Mouse (Mus musculus): Measurements from ENCODE around the gene Rap2b.

Rap2b gene

DNA sequence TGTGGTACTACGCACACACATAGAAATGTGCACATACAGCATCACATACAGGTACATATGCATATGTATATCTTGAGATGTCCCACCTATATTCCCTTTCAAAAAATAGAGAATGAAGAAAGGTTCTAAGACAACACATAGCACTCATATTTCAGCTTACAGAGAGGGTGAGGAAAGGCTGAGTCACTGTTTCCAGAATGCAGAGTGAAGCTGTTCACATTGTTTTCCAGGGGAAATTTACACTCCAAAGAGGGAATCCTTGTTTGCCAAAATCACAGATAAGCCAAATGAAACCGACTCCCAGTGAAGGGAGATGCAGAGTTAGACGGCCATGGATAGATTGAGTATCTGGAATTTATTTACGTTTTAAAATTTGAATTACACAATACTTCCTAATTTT is 30.1 kb downstream of the Rap2b start:
- no peak for DNase-seq

DNA sequence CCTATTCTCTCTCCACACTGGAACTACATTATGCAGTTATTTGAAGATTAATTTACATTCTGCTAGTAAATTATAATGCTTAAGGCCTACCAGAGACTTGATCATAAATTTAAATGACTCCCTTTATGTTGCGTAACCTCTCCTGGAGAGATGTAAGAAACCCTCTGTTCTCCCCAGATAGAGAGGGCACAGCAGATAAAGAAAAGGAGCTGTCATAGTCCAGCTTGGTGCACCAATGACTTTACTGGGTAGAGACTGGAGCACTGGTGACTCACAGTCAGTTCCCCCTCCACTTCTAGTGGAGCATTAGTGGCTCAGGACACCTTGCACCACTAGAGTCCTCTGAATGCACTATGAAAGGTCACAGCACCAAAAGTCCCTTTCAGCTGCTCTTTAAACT is 31.4 kb downstream of the Rap2b start:
- no peak for DNase-seq

DNA sequence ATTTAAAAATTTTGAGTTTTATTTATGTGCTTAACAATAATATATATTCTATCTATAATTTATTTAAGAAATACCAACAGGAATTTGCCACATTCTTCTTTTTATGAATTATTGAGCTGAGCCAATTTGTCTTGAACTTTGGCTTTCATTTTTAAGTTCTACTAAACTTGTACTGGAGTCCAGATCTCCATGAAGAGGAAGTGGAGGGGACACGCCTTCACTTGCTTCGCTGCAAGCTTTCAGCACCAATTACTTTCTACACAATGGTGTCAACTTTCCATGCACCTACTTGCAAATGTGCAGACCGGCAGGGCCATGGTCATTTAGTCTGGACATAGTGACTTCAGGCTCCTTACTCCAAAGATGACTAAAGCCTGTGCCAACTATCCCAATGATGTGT is 32.1 kb downstream of the Rap2b start:
- DNase-seq, result no peak

DNA sequence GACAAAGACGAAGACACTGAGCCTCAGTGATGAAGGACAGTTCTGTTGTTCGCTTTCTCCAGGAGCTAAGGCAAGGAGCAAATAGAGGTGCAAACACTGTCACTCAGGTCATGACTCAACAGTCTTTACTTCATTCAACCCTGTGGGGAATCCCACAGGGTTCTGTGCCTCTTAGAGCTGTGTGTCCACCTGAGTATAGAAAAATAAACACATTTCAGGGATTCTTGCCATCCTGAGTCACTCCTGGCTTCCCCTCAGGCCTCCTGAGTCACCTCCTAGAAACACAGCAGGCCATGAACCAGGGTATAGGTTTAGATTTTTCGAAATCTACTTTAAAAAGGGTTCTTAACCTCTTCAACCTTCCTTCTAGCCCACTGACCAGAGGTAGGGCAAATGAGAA is 33.9 kb downstream of the Rap2b start:
- no peak for DNase-seq

DNA sequence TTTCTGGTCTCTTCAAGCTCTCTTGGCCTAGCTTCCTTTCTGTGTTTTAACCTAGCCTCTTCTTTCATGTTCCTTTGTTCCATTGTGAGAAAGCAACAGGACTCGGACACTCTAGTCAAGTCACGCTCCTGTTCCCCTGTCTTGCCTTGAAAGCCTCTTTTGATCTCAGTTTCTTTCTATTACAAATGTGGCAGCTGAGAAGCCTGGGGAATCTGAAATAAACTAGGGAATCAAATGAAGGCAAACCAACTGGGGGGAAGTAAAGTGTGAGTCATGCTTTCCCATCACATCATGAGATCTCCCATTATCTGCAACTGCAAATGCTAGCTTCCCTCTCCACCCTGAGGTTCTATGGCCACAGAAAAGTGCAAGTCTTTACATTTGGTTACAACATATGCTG is 35.3 kb downstream of the Rap2b start:
- DNase-seq, result no peak

DNA sequence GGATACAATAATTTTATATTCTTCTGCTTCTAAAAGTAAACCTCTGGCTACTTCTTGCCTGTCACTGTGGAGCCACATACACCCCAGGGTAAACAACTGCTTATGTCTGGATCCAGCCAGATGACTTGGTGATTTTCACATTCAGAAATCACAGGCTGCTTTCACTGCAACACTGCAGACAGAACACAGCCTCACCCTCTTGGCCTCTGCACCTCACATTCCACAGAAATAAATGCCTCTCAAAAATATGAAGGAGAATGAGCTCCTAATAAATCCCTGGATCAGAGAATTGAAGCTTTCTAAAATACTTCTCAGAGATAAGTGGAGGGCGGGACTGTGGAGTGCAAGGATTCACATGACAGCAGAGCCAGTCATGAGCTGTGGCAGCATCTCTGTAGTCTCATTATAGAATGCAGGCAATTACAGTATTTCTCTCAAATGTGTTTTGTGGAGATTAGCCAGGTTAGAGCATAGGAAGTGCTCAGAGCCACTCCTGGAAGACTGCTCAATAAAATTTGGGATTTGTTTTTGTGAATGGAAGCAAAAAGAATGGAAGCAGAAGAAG is 39.5 kb downstream of the Rap2b start:
- no peak for DNase-seq

DNA sequence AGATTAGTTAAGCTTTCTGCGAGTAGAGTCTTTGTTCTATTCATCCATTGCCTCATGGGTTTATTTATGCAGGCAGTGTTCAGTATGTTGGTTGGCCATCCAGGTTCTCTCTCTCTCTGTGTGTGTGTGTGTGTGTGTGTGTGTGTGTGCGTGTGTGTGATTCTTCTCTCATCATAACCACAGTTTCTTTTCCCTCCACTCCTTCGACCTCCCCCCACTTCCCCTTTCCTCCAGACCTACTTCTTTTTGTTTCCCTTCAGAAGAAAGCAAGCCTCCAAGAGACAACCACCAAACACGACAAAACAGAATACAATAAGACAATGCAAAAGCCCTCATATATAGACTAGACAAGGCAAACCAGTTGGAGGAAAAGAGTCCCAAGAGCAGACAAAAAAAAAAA is 45.5 kb downstream of the Rap2b start:
- peak in 1 of 2 experiments; percentile 6 for DNase-seq

DNA sequence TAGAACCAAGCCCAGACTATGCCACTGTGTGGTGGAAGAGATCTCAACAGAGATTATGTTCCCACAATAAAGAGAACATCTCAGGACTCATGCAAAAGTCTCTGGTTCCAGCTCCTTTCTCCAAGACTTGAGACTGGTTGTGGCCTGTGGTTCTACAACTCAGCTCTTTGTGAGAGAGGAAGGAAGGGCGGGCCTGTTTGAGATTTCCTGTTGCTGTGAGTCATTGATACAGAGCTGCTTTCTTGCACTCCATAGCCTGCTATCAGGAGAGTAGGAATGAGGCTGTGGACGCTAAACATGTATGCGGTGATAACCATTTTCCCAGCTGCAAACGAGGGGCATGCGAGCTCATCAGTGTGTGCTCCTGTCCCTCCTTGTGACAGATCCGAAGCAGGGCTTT is 48.2 kb downstream of the Rap2b start:
- peak; percentile 28 to 30 for DNase-seq

DNA sequence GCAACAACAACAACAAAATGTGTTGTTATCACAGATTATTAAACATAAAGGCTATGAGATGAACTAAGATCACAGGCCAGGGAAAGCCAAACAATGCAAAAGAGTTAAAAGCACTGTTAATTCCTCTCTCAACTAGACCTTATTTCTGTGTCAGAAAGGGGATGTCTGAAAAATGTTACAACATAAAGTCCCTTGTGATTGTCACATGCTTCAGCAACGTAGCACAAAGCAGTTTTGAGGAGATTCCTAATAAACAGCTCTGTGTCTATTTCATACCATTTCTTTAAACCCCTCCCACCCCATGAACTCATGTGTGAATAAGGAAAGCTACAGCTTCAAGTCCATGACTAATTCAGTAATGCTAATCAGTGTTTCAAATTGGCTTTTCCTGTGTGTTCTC is 54.4 kb downstream of the Rap2b start:
- DNase-seq, result no peak

Measured in lung, postnatal 4 days (tissue).